Mouse (Mus musculus): ENCODE data around the gene Maml2. TPM values are rescaled to one million over a fixed set of nuclear protein-coding genes. Genes with fewer than 3 reads are reported as not detected.

The Maml2 gene
- polyA plus RNA-seq, 1 experiment, result 1.3 TPM

DNA sequence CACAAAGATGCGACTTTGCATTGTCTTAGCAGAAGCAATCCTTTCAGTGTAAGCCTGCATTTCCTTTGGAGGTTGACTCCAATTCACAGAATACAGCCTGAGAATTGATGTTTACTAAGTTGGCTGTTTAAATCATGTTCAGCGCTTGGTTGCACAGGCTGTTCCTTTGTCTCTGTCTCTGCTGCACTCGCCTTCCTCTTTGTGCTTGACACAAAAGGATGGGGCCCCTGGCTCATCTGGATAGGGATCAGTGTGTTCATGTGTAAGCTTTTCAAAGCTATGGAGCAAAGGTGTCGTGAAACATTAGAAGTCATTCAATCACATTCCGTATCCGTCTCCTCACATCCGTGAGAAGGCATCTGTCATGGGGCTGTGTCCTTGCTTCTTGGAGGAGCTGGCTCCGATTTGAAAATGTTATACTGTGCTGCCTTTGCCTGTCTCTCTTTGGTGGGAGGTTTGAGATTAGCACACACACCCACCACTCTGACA lies 354.7 kb downstream of the Maml2 start:
- Histone ChIP-seq H3K4me2 (ENCODE audit: low read depth) (no peak overlapping the region), H3K27me3 (ENCODE audit: control insufficient read depth, insufficient read depth, insufficient read length) (no peaks in the 10 kb centered on the region), H3K4me3 (no peak overlapping the region), H3K36me3 (ENCODE audit: control insufficient read depth, insufficient read depth) (no peaks in the 10 kb centered on the region), H3ac (ENCODE audit: control insufficient read depth, insufficient read length) (no peak overlapping the region), H3K79me2 (ENCODE audit: control insufficient read depth, insufficient read depth) (peaks cover 3% of the 10 kb centered on the region)
- TF ChIP-seq E2F4 (IDR thresholded peaks at IDR 0.05; ENCODE audit: insufficient read depth) (no peak), CEBPB (IDR thresholded peaks at IDR 0.05; ENCODE audit: insufficient read depth, poor library complexity, severe bottlenecking) (no peak)

DNA sequence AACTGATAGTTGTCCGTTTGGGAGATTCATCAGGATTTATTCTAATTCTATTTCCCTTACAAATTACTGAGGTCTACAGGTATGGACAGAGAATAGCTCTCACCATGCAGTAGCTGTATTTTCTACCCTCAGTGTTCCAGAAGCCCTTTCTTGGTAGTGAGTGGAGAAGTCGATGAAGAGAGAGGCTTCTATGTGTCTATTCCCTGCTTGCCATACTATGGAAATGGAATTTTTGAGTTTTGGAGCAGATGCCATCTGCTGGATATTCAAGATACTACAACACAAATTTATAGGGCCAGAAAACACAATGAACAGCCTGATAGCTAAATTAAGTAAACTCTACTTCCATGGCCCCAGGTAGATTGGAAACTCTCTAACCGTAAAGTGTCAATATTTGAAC lies 355.2 kb downstream of the Maml2 start:
- Histone ChIP-seq H3K4me3 (no peak overlapping the region), H3K27me3 (ENCODE audit: control insufficient read depth, insufficient read depth, insufficient read length) (no peaks in the 10 kb centered on the region), H3K79me2 (ENCODE audit: control insufficient read depth, insufficient read depth) (peaks cover 3% of the 10 kb centered on the region), H3ac (ENCODE audit: control insufficient read depth, insufficient read length) (no peak overlapping the region), H3K4me2 (ENCODE audit: low read depth) (no peak overlapping the region), H3K36me3 (ENCODE audit: control insufficient read depth, insufficient read depth) (no peaks in the 10 kb centered on the region)
- TF ChIP-seq TCF12 (IDR thresholded peaks at IDR 0.05; ENCODE audit: insufficient read depth, poor library complexity, severe bottlenecking), result no peak
- TF ChIP-seq E2F4 (IDR thresholded peaks at IDR 0.05; ENCODE audit: insufficient read depth), result no peak
- TF ChIP-seq USF1 (IDR thresholded peaks at IDR 0.05; ENCODE audit: low read depth), result no peak
- TF ChIP-seq MAX (IDR thresholded peaks at IDR 0.05; ENCODE audit: low read depth), result no peak
- TF ChIP-seq POLR2AphosphoS2 (IDR thresholded peaks at IDR 0.05; ENCODE audit: insufficient read length, low read depth), result no peak
- TF ChIP-seq MYOD1 (IDR thresholded peaks at IDR 0.05; ENCODE audit: control insufficient read depth in 1 of 3, insufficient read length in 2 of 3, low read depth in 2 of 3), result no peak
- no peak for TF ChIP-seq POLR2A (IDR thresholded peaks at IDR 0.05; ENCODE audit: insufficient read length, low read depth)
- no peak for TF ChIP-seq REST (IDR thresholded peaks at IDR 0.05; ENCODE audit: insufficient read depth, insufficient read length)
- no peak for TF ChIP-seq SRF (IDR thresholded peaks at IDR 0.05; ENCODE audit: control insufficient read depth, insufficient read length, low read depth)

DNA sequence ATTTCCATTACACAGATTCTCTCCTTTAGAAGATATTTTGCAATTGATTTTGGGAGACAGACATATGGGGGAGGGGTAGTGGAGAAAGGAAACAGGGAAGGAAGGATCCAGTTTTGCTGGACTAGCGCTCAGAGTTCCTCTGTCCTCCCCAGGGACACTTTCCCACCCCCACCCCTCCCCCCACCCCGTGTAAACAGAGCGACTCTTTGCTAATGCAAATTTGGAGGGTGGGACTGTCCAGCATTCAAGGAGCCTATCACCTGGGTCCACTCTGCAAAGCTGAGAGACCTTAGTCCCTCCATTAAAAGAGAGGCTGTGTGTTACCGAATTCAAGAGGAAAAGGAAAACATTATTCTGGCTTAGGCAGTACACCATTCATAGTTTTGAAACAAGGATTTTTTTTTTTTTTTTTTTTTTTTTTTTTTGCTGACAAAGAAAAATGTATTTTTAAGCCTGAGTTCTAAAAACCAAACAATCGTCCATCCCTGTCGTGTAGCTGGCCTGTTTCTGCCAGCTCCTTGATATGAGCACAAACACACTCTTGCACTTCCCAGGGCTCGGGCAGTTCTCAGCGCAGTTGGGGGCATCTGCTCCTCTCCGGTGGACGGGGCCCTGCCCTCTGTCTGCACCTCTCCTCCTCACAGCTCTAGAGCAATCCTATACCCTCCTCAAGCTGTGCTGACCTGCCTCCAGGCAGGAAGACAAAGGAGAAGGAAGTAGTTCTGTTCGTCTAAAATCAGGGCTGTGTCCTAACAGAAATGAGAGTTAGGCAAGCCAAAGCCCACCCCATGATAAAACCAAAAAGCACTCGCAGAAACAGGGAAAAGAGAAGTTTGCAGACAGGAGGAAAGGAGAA lies 364.2 kb downstream of the Maml2 start:
- Histone ChIP-seq H3ac (ENCODE audit: control insufficient read depth, insufficient read length) (no peak overlapping the region), H3K36me3 (ENCODE audit: control insufficient read depth, insufficient read depth) (no peaks in the 10 kb centered on the region), H3K4me2 (ENCODE audit: low read depth) (no peak overlapping the region), H3K4me3 (no peak overlapping the region), H3K79me2 (ENCODE audit: control insufficient read depth, insufficient read depth) (peaks cover under 1% of the 10 kb centered on the region), H3K27me3 (ENCODE audit: control insufficient read depth, insufficient read depth, insufficient read length) (no peaks in the 10 kb centered on the region)
- TF ChIP-seq TCF3 (IDR thresholded peaks at IDR 0.05; ENCODE audit: insufficient read length, low read depth) (no peak), POLR2AphosphoS2 (IDR thresholded peaks at IDR 0.05; ENCODE audit: insufficient read length, low read depth) (no peak), MYOD1 (IDR thresholded peaks at IDR 0.05; ENCODE audit: control insufficient read depth in 1 of 3, insufficient read length in 2 of 3, low read depth in 2 of 3) (no peak), MYOG (IDR thresholded peaks at IDR 0.05; ENCODE audit: control insufficient read depth in 1 of 3, insufficient read depth in 1 of 3, insufficient read length in 2 of 3, low read depth in 2 of 3) (no peak), POLR2A (IDR thresholded peaks at IDR 0.05; ENCODE audit: insufficient read length, low read depth) (no peak), CEBPB (IDR thresholded peaks at IDR 0.05; ENCODE audit: insufficient read depth, poor library complexity, severe bottlenecking) (no peak), E2F4 (IDR thresholded peaks at IDR 0.05; ENCODE audit: insufficient read depth) (no peak), SRF (IDR thresholded peaks at IDR 0.05; ENCODE audit: control insufficient read depth, insufficient read length, low read depth) (no peak), TCF12 (IDR thresholded peaks at IDR 0.05; ENCODE audit: insufficient read depth, poor library complexity, severe bottlenecking) (no peak), USF1 (IDR thresholded peaks at IDR 0.05; ENCODE audit: low read depth) (no peak), MAX (IDR thresholded peaks at IDR 0.05; ENCODE audit: low read depth) (no peak), REST (IDR thresholded peaks at IDR 0.05; ENCODE audit: insufficient read depth, insufficient read length) (no peak)

DNA sequence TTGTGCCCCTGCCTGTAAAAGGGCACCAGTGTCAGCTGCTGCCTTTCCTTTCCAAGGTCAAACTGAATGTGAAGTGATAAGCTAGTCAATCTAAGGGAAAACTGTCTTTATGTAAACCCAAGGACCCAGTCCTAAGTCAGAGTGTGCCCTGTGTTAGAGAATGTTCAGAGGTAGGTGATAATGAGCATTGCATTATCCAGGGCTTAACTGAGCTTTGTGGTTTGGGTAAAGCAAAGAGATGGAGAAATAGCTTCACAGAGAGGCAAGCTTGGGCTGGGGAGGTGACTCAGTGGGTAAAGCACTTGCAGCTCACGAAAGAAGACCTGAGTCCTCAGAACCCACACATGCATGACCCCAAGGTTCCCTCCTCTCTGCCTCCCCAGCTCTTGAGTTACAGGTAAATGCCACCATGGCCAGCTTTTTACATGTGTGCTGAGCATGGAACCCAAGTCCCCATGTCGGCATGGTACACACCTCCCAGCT lies 367.8 kb downstream of the Maml2 start:
- Histone ChIP-seq H3K79me2 (ENCODE audit: control insufficient read depth, insufficient read depth) (no peaks in the 10 kb centered on the region), H3K4me2 (ENCODE audit: low read depth) (no peak overlapping the region), H3K4me3 (no peak overlapping the region), H3ac (ENCODE audit: control insufficient read depth, insufficient read length) (no peak overlapping the region), H3K36me3 (ENCODE audit: control insufficient read depth, insufficient read depth) (no peaks in the 10 kb centered on the region), H3K27me3 (ENCODE audit: control insufficient read depth, insufficient read depth, insufficient read length) (no peaks in the 10 kb centered on the region)
- TF ChIP-seq USF1 (IDR thresholded peaks at IDR 0.05; ENCODE audit: low read depth), result no peak

DNA sequence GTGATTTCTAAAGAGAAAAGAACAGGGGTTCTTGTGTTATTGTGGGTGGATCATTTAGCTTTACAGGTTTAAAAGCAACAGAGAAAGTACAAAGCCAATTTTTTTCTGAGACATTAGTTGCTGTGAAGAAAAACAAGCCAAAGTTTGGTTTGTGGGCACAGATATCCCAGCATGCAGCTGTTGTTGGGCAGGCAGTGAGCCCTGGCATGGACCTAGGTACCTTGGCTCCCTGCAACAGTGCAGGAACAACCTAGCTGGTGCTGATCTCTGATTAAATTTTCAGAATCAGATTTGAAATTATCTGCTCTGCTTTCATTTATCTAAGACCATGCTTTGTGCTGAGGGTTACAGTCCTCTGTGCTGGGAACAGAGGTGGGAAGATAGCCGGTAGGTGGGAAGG lies 370.2 kb downstream of the Maml2 start:
- Histone ChIP-seq H3K27me3 (ENCODE audit: control insufficient read depth, insufficient read depth, insufficient read length) (no peaks in the 10 kb centered on the region), H3K4me3 (no peak overlapping the region), H3K36me3 (ENCODE audit: control insufficient read depth, insufficient read depth) (no peaks in the 10 kb centered on the region), H3K79me2 (ENCODE audit: control insufficient read depth, insufficient read depth) (no peaks in the 10 kb centered on the region), H3ac (ENCODE audit: control insufficient read depth, insufficient read length) (no peak overlapping the region), H3K4me2 (ENCODE audit: low read depth) (no peak overlapping the region)
- no peak for TF ChIP-seq POLR2A (IDR thresholded peaks at IDR 0.05; ENCODE audit: insufficient read length, low read depth)
- no peak for TF ChIP-seq E2F4 (IDR thresholded peaks at IDR 0.05; ENCODE audit: insufficient read depth)
- no peak for TF ChIP-seq CEBPB (IDR thresholded peaks at IDR 0.05; ENCODE audit: insufficient read depth, poor library complexity, severe bottlenecking)
- TF ChIP-seq MAX (IDR thresholded peaks at IDR 0.05; ENCODE audit: low read depth), result no peak
- TF ChIP-seq POLR2AphosphoS2 (IDR thresholded peaks at IDR 0.05; ENCODE audit: insufficient read length, low read depth), result no peak
- TF ChIP-seq TCF12 (IDR thresholded peaks at IDR 0.05; ENCODE audit: insufficient read depth, poor library complexity, severe bottlenecking), result no peak
- TF ChIP-seq USF1 (IDR thresholded peaks at IDR 0.05; ENCODE audit: low read depth), result no peak
- TF ChIP-seq SRF (IDR thresholded peaks at IDR 0.05; ENCODE audit: control insufficient read depth, insufficient read length, low read depth), result no peak
- peak in 2 of 3 experiments; percentile 21 to 73 for TF ChIP-seq MYOD1 (IDR thresholded peaks at IDR 0.05; ENCODE audit: control insufficient read depth in 1 of 3, insufficient read length in 2 of 3, low read depth in 2 of 3)
- peak in 2 of 3 experiments; percentile 19 to 70 for TF ChIP-seq MYOG (IDR thresholded peaks at IDR 0.05; ENCODE audit: control insufficient read depth in 1 of 3, insufficient read depth in 1 of 3, insufficient read length in 2 of 3, low read depth in 2 of 3)
- no peak for TF ChIP-seq TCF3 (IDR thresholded peaks at IDR 0.05; ENCODE audit: insufficient read length, low read depth)
- no peak for TF ChIP-seq REST (IDR thresholded peaks at IDR 0.05; ENCODE audit: insufficient read depth, insufficient read length)
